Mouse (Mus musculus): ENCODE data around the gene Szt2. TPM values are rescaled to one million over a fixed set of nuclear protein-coding genes. Genes with fewer than 3 reads are reported as not detected.

Gene Szt2
- polyA plus RNA-seq, 1 experiment from 2014 or later, result 8.5 TPM

DNA sequence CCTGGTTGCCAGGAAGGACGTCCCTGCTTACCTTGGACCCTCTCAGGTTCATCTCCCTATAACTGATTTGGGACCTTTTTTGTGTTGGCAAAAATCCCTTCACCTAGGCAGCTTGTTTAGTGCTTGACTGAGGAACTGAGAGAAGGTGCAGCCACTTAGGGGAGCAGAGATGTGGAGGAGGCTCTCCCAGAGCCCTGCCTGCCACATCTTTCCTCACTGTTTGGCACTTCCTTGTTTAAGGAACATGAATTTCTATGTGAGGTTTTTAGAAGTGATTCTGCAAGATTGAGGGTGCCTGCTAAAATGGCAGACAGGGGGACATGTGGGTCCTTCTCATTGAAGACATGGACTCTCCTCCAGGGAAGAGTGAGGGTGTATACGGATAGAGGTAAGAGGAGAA is 58.2 kb downstream of the Szt2 start:
- H3K9ac ChIP-seq, result no peak overlapping the region
- no peak overlapping the region for H3K27ac ChIP-seq
- no peak overlapping the region for H3K4me3 ChIP-seq (replicated peaks)
- H3K4me1 ChIP-seq, result no peaks in the 10 kb centered on the region
- WGBS, result 81% methylated on average over 2 of the region's 2 CpGs
- no peaks in the 10 kb centered on the region for H3K9me3 ChIP-seq (replicated peaks)
- H3K36me3 ChIP-seq, result no peaks in the 10 kb centered on the region
- no peak overlapping the region for H3K4me2 ChIP-seq
- H3K27me3 ChIP-seq, result no peaks in the 10 kb centered on the region
- no peak for ATAC-seq (replicated peaks; ENCODE audit: low FRiP score)

DNA sequence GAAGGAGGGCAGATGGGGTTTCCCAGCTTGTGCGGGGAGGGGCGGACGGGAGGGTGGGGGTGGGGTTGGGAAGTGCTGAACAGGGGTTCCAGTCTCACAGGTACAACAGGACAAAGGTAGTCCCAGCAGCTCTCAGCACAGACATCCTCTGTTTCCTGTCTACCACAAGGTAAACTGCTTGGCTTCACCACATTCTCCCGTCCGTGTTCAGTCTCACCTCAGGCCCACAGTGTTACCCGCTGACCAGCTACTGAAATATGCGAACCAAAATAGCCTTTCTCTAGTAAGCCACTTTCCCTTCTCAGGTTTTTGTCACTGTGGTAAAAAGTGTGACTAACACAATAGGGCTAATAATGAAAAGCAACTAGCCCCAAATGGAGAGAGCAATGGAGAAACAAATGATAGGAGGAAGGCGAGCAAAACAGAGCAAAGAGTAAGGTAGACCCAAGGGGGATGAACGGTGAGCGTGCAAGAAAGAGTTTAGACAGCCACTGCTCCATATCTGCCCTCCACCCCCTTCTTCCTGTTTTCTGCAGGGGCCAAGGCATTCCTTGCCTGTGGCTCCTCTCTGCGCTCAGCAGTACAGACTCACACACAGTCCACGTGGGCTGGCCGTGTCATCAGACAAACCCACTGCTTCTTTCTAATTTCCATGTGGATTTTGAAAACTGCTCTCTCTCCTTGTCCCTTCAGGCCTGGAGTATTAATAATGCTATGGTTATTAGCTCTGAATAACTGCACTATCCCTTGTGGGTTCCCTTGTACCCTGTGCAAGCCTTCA is 61.4 kb downstream of the Szt2 start:
- H3K9me3 ChIP-seq (replicated peaks), result no peaks in the 10 kb centered on the region; the same call in 1 of the 2 replicates
- no peaks in the 10 kb centered on the region for H3K36me3 ChIP-seq
- ATAC-seq (replicated peaks; ENCODE audit: low FRiP score), result no peak
- no peak overlapping the region for H3K4me2 ChIP-seq
- H3K4me1 ChIP-seq, result no peaks in the 10 kb centered on the region
- H3K27ac ChIP-seq, result no peak overlapping the region
- no peaks in the 10 kb centered on the region for H3K27me3 ChIP-seq
- H3K4me3 ChIP-seq (replicated peaks), result no peak overlapping the region
- 61% methylated on average over 13 of the region's 13 CpGs for WGBS
- no peak overlapping the region for H3K9ac ChIP-seq

DNA sequence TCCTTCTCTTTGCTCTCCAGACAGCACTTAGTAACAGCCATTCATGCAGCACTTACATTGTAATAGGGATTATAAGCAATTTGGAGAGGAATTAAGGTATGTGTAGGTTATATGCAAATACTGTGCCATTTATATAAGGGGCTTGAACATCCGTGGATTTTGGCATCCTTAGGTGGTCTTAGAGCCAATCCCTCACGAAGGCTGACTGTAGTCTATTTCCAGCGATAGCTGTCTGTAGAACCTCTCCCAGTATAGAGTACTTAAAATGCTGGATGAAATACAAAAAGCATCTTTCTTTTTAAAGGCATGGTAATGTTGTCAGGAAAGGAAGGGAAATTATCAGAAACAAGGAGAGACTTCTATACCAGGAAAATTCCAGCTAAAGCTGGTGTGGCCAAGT is 67.6 kb downstream of the Szt2 start:
- no peak overlapping the region for H3K4me3 ChIP-seq (replicated peaks)
- no peaks in the 10 kb centered on the region for H3K27me3 ChIP-seq
- H3K4me1 ChIP-seq, result peaks cover 3% of the 10 kb centered on the region; the same call in 1 of the 2 replicates
- no peaks in the 10 kb centered on the region for H3K36me3 ChIP-seq
- 86% methylated on average over 3 of the region's 3 CpGs for WGBS
- H3K9ac ChIP-seq, result no peak overlapping the region
- no peak overlapping the region for H3K27ac ChIP-seq
- ATAC-seq (replicated peaks; ENCODE audit: low FRiP score), result no peak
- H3K4me2 ChIP-seq, result no peak overlapping the region
- no peaks in the 10 kb centered on the region; the same call in 1 of the 2 replicates for H3K9me3 ChIP-seq (replicated peaks)

DNA sequence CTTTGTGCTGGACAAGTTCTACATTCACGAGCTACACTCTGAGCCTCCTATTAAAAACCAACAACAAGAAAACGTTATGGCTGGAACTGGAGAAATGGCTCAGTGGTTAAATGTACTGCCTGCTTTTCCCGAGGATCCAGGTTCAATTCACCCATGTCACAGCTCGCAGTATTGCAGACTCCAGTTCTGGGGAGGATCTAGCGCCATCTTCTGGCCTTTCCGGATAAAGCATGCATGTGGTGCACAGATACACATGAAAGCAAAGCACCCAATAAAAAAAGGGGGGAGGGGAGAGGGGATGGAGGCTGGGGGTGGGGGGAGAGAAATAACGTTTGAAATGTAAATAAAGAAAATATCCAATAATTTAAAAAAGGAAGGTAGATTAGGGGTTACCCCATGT is 72.4 kb downstream of the Szt2 start:
- no peak overlapping the region for H3K4me2 ChIP-seq
- H3K4me3 ChIP-seq (replicated peaks), result no peak overlapping the region
- peaks cover 6% of the 10 kb centered on the region for H3K4me1 ChIP-seq
- no peaks in the 10 kb centered on the region for H3K9me3 ChIP-seq (replicated peaks)
- no peak for ATAC-seq (replicated peaks; ENCODE audit: low FRiP score)
- H3K36me3 ChIP-seq, result no peaks in the 10 kb centered on the region
- no peaks in the 10 kb centered on the region for H3K27me3 ChIP-seq
- 17% methylated on average over 7 of the region's 7 CpGs for WGBS
- H3K9ac ChIP-seq, result no peak overlapping the region
- no peak overlapping the region for H3K27ac ChIP-seq

DNA sequence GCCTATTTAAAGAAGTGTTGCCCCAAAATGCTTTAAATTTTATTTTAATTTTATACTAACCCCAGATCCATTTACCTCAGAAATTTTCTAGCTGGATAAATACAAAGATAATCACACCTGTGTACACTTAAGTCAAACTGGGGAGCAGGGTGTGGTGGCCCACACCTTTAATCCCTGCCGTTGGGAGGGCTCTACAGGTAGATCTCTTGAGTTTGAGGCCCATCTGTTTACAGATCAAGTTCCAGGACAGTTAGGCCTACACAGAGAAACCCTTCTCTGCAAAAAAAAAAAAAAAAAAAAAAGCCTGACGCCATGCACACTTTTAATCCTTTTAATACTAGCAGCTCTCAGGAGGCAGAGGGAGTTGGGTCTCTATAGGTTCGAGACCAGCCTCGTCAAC is 73.1 kb downstream of the Szt2 start:
- WGBS, result 86% methylated on average over 4 of the region's 4 CpGs
- H3K4me3 ChIP-seq (replicated peaks), result no peak overlapping the region
- no peak overlapping the region for H3K9ac ChIP-seq
- H3K27ac ChIP-seq, result no peak overlapping the region
- no peaks in the 10 kb centered on the region for H3K27me3 ChIP-seq
- H3K4me2 ChIP-seq, result no peak overlapping the region
- ATAC-seq (replicated peaks; ENCODE audit: low FRiP score), result no peak
- H3K4me1 ChIP-seq, result peaks cover 9% of the 10 kb centered on the region
- H3K9me3 ChIP-seq (replicated peaks), result no peaks in the 10 kb centered on the region
- no peaks in the 10 kb centered on the region for H3K36me3 ChIP-seq

DNA sequence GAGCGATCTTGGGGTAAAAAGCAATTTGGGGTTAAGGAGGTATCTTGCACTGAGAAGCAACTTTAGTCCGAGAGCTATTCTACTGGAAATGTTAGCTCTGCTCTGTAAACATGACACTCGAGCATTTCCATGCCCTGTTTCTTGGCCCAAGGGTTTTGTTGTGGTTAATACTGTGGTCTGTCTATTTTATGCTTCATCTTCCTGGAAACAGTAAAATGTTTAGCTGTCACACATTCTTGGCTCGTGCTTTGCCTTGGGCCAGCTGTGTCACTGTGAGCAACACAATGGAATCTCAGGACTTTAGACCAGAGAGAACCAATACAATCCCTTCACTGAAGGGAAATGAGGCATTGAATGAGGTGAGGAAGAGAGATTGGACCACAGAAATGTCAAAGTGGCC is 77.3 kb downstream of the Szt2 start:
- no peak overlapping the region for H3K4me3 ChIP-seq (replicated peaks)
- H3K4me2 ChIP-seq, result no peak overlapping the region
- no peaks in the 10 kb centered on the region for H3K9me3 ChIP-seq (replicated peaks)
- 0 out of 2 replicates have a peak overlapping the region, but pooled peaks have one; percentile 15 for H3K27ac ChIP-seq
- ATAC-seq (replicated peaks; ENCODE audit: low FRiP score), result no peak
- no peaks in the 10 kb centered on the region for H3K36me3 ChIP-seq
- peaks cover 6% of the 10 kb centered on the region; the same call in 1 of the 2 replicates for H3K4me1 ChIP-seq
- no peak overlapping the region for H3K9ac ChIP-seq
- WGBS, result 38% methylated on average over 4 of the region's 4 CpGs
- H3K27me3 ChIP-seq, result no peaks in the 10 kb centered on the region

DNA sequence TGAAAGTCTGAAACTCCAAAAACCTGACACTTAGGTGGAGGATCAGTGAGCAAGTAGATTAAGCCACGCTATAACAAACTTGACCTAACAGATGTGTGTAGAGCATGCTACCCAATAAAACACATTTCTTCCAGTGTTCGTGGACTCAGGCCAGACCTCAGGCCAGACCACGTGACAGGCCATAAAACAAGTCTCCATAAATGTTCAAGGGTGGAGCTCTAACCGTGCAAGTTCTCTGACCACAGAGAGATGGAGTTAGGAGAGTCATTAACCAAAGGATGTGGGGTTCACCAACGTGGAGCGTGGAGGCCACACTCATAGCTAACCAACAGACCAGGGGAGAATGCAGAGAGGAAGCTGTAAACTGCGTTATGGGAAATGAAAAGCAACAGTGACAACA is 82.6 kb downstream of the Szt2 start:
- Histone ChIP-seq H3K27me3 (no peaks in the 10 kb centered on the region), H3K36me3 (no peaks in the 10 kb centered on the region), H3K4me2 (no peak overlapping the region), H3K4me1 (peaks cover 2% of the 10 kb centered on the region; the same call in 1 of the 2 replicates), H3K9ac (no peak overlapping the region), H3K27ac (peak overlapping the region; percentile 33; the same call in 1 of the 2 replicates), H3K4me3 (replicated peaks) (no peak overlapping the region), H3K9me3 (replicated peaks) (no peaks in the 10 kb centered on the region)
- ATAC-seq (replicated peaks; ENCODE audit: low FRiP score), result peak; percentile 70
- WGBS, result 26% methylated on average over 7 of the region's 7 CpGs

DNA sequence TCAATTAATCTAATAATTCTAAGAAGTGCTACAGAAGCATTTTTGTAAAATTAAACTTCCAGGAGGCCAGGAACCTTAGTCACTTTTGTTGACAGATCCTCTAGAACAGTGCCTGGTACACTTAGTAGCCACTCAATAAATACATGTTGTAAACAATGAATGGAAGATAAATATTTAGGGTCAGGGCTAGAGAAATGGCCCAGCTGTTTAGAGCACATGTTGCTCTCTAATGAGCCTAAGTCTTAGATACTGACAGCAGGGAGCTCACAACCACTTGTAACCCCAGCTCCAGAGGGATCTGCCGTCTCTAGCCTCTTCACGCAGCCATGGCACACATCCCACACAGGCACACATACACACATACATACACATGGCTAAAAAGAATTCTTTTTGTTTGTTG is 88.4 kb downstream of the Szt2 start:
- H3K9me3 ChIP-seq (replicated peaks), result no peaks in the 10 kb centered on the region
- no peak overlapping the region for H3K27ac ChIP-seq
- H3K4me3 ChIP-seq (replicated peaks), result no peak overlapping the region
- peaks cover 8% of the 10 kb centered on the region; the same call in 1 of the 2 replicates for H3K4me1 ChIP-seq
- no peak for ATAC-seq (replicated peaks; ENCODE audit: low FRiP score)
- no peaks in the 10 kb centered on the region for H3K27me3 ChIP-seq
- 67% methylated on average over 2 of the region's 2 CpGs for WGBS
- no peak overlapping the region for H3K4me2 ChIP-seq
- no peak overlapping the region for H3K9ac ChIP-seq
- no peaks in the 10 kb centered on the region for H3K36me3 ChIP-seq

DNA sequence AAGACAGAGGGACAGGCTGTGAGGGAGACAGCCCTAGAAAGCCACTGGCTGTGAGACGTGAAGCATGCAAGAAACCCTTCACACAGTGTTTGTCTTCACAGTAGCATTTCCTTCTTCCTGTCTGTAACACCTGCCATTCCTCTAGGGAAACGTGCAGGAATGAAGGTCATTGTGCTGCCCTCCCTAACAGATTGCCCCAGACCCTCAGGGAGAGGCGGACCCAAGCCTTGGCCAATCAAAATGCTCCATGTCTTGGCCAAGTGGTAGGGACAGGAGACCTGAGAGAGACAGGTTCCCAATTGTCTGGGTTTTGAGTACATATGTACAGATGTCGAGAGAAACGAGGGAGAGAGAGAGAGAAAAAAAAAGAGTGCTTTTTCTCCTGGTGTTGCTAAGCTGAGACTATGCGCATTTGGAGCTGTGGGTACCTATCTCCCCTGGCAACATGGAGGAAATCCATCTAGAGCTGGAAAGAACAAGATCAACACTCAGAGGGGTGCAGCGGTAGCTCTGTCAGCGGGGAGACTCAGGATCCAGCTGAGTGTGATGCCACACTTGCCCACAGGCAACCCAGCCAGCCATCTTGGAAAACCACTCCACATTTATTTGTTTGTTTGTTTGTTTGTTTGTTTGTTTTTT is 89.2 kb downstream of the Szt2 start:
- Histone ChIP-seq H3K9ac (no peak overlapping the region), H3K36me3 (no peaks in the 10 kb centered on the region), H3K27ac (no peak overlapping the region), H3K4me2 (no peak overlapping the region), H3K4me3 (replicated peaks) (no peak overlapping the region), H3K4me1 (peaks cover 12% of the 10 kb centered on the region; the same call in 1 of the 2 replicates), H3K27me3 (no peaks in the 10 kb centered on the region), H3K9me3 (replicated peaks) (no peaks in the 10 kb centered on the region)
- ATAC-seq (replicated peaks; ENCODE audit: low FRiP score), result no peak
- WGBS, result 37% methylated on average over 8 of the region's 8 CpGs

DNA sequence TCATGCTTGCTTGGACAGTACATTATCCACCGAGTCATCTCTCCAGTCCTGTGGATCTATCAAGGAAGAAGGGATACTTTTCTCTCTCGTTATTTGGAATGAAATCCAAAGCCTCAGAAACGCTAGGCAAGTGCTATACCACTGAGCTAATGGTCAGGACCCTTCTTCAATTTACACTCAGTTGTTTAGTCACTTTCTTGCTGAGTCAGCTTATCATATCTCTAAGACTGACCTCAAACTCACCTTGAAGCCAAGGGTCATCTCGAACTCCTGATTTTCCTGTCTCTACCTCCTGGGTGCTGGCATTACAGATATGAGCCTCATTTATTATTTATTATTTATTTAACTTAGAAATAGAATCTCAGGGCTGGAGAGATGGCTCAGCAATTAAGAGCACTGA is 92.4 kb downstream of the Szt2 start:
- Histone ChIP-seq H3K9me3 (replicated peaks) (no peaks in the 10 kb centered on the region), H3K27me3 (no peaks in the 10 kb centered on the region), H3K4me3 (replicated peaks) (no peak overlapping the region), H3K4me2 (no peak overlapping the region), H3K9ac (no peak overlapping the region), H3K27ac (no peak overlapping the region), H3K36me3 (no peaks in the 10 kb centered on the region), H3K4me1 (peaks cover 12% of the 10 kb centered on the region; the same call in 1 of the 2 replicates)
- WGBS, result 82% methylated on average over 4 of the region's 4 CpGs
- ATAC-seq (replicated peaks; ENCODE audit: low FRiP score), result no peak

DNA sequence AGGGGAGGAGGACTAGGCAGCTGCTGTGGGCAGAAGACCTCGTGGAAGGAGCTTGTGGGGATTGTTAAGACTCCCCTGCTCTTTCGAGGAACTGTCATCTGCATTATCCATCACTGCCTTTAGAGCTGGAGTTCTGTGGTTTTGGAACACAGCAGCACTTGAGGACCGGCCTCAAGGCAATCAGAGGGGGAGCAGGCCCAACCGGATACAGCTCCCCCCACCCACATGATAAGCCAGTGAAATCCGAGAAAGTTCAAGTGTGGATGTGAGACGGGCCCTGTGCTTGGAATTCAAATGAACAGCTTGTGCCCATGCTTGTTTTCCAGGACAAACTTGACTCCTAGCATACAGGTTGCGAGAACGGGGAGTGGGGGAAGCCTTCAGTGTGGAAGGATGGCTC is 93.8 kb downstream of the Szt2 start:
- H3K4me2 ChIP-seq, result no peak overlapping the region
- WGBS, result 24% methylated on average over 8 of the region's 8 CpGs
- no peak for ATAC-seq (replicated peaks; ENCODE audit: low FRiP score)

More for the DNA sequence above, 93.8 kb downstream of the Szt2 start:
- Histone ChIP-seq H3K9me3 (replicated peaks) (no peaks in the 10 kb centered on the region), H3K27me3 (no peaks in the 10 kb centered on the region), H3K27ac (no peak overlapping the region), H3K4me3 (replicated peaks) (no peak overlapping the region), H3K36me3 (no peaks in the 10 kb centered on the region), H3K9ac (no peak overlapping the region), H3K4me1 (peaks cover 12% of the 10 kb centered on the region; the same call in 1 of the 2 replicates)

Data from kidney, embryonic 15.5 days (tissue).